Mouse (Mus musculus): ENCODE data around the gene Gcn1l1. TPM values are rescaled to one million over a fixed set of nuclear protein-coding genes. Genes with fewer than 3 reads are reported as not detected.

The Gcn1l1 gene
- polyA plus RNA-seq, 1 experiment from 2014 or later: 20.7 TPM

DNA sequence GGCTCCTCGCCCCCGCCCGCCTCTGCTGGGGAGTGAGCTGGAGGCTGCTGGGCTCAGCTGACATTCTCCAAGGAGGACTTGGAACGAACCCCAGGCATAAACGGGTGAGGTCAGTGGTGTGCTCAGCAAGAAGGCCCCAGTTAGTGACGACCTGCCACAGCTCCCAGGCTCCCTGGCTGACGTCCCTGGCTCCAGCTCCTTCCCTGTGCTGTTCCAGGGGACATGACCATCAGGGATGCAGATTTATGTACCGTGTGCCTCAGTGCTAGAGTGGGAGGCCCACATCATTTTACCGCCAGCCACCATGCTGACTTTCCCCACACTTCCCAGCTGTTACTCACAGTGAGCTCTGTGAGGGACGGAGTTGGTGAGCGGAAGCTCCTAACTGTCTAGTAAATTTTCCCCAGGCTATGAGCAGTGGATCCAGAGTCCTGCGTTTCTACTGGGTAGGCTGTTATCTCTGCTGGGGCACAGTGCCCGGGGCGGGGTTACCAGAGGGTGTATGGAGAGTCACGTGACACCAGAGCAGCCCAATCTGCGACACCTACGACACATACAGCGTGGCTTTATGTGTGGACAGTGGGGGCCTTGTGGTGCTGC, 33.3 kb upstream of the Gcn1l1 start:
- Histone ChIP-seq H3K36me3 (ENCODE audit: insufficient read depth, low read length) (no peaks in the 10 kb centered on the region), H3K9ac (ENCODE audit: low read depth, low read length) (0 out of 2 replicates have a peak overlapping the region, but pooled peaks have one; percentile 2), H3K4me3 (replicated peaks; ENCODE audit: low read depth, low read length) (no peak overlapping the region), H3K27me3 (ENCODE audit: insufficient read depth, low read length) (no peaks in the 10 kb centered on the region), H3K9me3 (replicated peaks; ENCODE audit: low read length) (no peaks in the 10 kb centered on the region), H3K4me1 (replicated peaks; ENCODE audit: insufficient read depth, low read length) (peaks cover 71% of the 10 kb centered on the region), H3K4me2 (ENCODE audit: low read length) (peak overlapping the region; percentile 26), H3K27ac (peak overlapping the region; percentile 78)
- WGBS: 16% methylated on average over 18 of the region's 18 CpGs
- DNase-seq (ENCODE audit: low spot score): peak; percentile 86
- no peak for TF ChIP-seq CTCF (IDR thresholded peaks at IDR 0.05; ENCODE audit: low read depth)
- ATAC-seq (replicated peaks; ENCODE audit: low FRiP score, low read depth): peak; percentile 25; the same call in 1 of the 2 replicates

DNA sequence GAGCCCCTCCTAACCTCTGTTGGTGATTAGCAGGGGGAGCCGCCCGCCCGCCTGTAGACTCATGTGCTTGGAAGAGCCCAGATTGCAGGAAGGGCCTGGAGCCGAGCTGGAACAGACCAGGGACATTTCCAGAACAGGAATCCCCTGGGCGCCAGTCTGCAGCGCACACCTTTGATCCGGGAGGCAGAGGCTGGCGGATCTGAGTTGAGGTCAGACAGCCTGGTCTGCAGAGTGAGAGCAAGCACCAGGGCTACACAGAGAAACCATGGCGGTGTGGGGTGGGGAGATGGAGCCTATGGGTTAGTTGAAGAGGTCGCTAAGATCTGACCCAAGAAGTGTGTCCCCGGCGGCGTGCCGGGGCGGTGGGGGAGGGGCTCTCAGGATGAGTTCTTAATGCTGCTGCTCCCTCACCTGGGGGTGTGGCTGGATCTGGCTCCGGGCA, 30.7 kb upstream of the Gcn1l1 start:
- DNase-seq (ENCODE audit: low spot score) (peak; percentile 45), ATAC-seq (replicated peaks; ENCODE audit: low FRiP score, low read depth) (no peak)
- WGBS: 21% methylated on average over 16 of the region's 16 CpGs
- peak overlapping the region; percentile 60; the same call in 1 of the 2 replicates for H3K27ac ChIP-seq
- no peak overlapping the region for H3K4me3 ChIP-seq (replicated peaks; ENCODE audit: low read depth, low read length)
- H3K4me1 ChIP-seq (replicated peaks; ENCODE audit: insufficient read depth, low read length): peaks cover 74% of the 10 kb centered on the region
- TF ChIP-seq CTCF (IDR thresholded peaks at IDR 0.05; ENCODE audit: low read depth): no peak
- no peaks in the 10 kb centered on the region for H3K27me3 ChIP-seq (ENCODE audit: insufficient read depth, low read length)
- no peak overlapping the region; the same call in 1 of the 2 replicates for H3K4me2 ChIP-seq (ENCODE audit: low read length)
- H3K9ac ChIP-seq (ENCODE audit: low read depth, low read length): no peak overlapping the region
- no peaks in the 10 kb centered on the region for H3K36me3 ChIP-seq (ENCODE audit: insufficient read depth, low read length)
- no peaks in the 10 kb centered on the region for H3K9me3 ChIP-seq (replicated peaks; ENCODE audit: low read length)

GRCm38 (mm10) chr5:115534856-115535255, 30.2 kb upstream of the Gcn1l1 start:
- no peak overlapping the region for H3K4me3 ChIP-seq (replicated peaks; ENCODE audit: low read depth, low read length)
- no peaks in the 10 kb centered on the region for H3K27me3 ChIP-seq (ENCODE audit: insufficient read depth, low read length)
- peak overlapping the region; percentile 1; the same call in 1 of the 2 replicates for H3K9ac ChIP-seq (ENCODE audit: low read depth, low read length)
- no peaks in the 10 kb centered on the region for H3K36me3 ChIP-seq (ENCODE audit: insufficient read depth, low read length)
- H3K9me3 ChIP-seq (replicated peaks; ENCODE audit: low read length): no peaks in the 10 kb centered on the region
- peaks cover 69% of the 10 kb centered on the region for H3K4me1 ChIP-seq (replicated peaks; ENCODE audit: insufficient read depth, low read length)
- peak overlapping the region; percentile 60 for H3K27ac ChIP-seq
- ATAC-seq (replicated peaks; ENCODE audit: low FRiP score, low read depth): no peak
- DNase-seq (ENCODE audit: low spot score): peak; percentile 46
- 21% methylated on average over 8 of the region's 8 CpGs for WGBS
- TF ChIP-seq CTCF (IDR thresholded peaks at IDR 0.05; ENCODE audit: low read depth): no peak
- H3K4me2 ChIP-seq (ENCODE audit: low read length): peak overlapping the region; percentile 10; the same call in 1 of the 2 replicates

DNA sequence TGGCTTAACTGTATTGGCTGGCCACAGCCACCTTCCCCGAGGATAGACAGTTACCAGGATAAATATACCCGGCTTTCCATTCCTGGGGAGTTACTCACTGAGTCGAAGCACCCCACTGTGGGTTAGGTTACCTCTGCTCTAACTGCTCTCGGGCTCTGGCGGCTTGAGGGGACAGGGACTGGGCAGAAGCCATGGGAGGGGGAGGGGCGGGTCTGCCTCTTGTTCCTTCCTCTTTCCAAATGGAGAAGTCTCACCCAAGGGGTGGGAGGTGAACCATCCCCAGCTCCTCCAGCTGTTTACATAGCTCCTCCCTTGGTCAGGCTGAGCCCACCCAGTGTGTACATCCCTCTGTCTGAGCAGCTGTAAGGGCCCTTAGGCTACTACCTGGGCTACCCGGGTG, 29.4 kb upstream of the Gcn1l1 start:
- no peaks in the 10 kb centered on the region for H3K27me3 ChIP-seq (ENCODE audit: insufficient read depth, low read length)
- ATAC-seq (replicated peaks; ENCODE audit: low FRiP score, low read depth) (no peak), DNase-seq (ENCODE audit: low spot score) (no peak)
- TF ChIP-seq CTCF (IDR thresholded peaks at IDR 0.05; ENCODE audit: low read depth): no peak
- H3K36me3 ChIP-seq (ENCODE audit: insufficient read depth, low read length): no peaks in the 10 kb centered on the region
- peak overlapping the region; percentile 60; the same call in 1 of the 2 replicates for H3K27ac ChIP-seq
- no peak overlapping the region for H3K4me3 ChIP-seq (replicated peaks; ENCODE audit: low read depth, low read length)
- WGBS: 19% methylated on average over 7 of the region's 7 CpGs
- no peaks in the 10 kb centered on the region for H3K9me3 ChIP-seq (replicated peaks; ENCODE audit: low read length)
- H3K9ac ChIP-seq (ENCODE audit: low read depth, low read length): 0 out of 2 replicates have a peak overlapping the region, but pooled peaks have one; percentile 1
- H3K4me2 ChIP-seq (ENCODE audit: low read length): peak overlapping the region; percentile 13; the same call in 1 of the 2 replicates
- peaks cover 61% of the 10 kb centered on the region for H3K4me1 ChIP-seq (replicated peaks; ENCODE audit: insufficient read depth, low read length)

GRCm38 (mm10) chr5:115538017-115538692, 26.9 kb upstream of the Gcn1l1 start:
- 0 out of 2 replicates have a peak overlapping the region, but pooled peaks have one; percentile 23 for H3K9ac ChIP-seq (ENCODE audit: low read depth, low read length)
- peaks cover 51% of the 10 kb centered on the region for H3K4me1 ChIP-seq (replicated peaks; ENCODE audit: insufficient read depth, low read length)
- peak overlapping the region; percentile 1; the same call in 1 of the 2 replicates for H3K4me2 ChIP-seq (ENCODE audit: low read length)
- no peaks in the 10 kb centered on the region for H3K9me3 ChIP-seq (replicated peaks; ENCODE audit: low read length)
- ATAC-seq (replicated peaks; ENCODE audit: low FRiP score, low read depth) (no peak), DNase-seq (ENCODE audit: low spot score) (no peak)
- peak overlapping the region; percentile 37; the same call in 1 of the 2 replicates for H3K27ac ChIP-seq
- WGBS: 59% methylated on average over 13 of the region's 13 CpGs
- H3K27me3 ChIP-seq (ENCODE audit: insufficient read depth, low read length): no peaks in the 10 kb centered on the region
- TF ChIP-seq CTCF (IDR thresholded peaks at IDR 0.05; ENCODE audit: low read depth): no peak
- H3K4me3 ChIP-seq (replicated peaks; ENCODE audit: low read depth, low read length): no peak overlapping the region
- H3K36me3 ChIP-seq (ENCODE audit: insufficient read depth, low read length): no peaks in the 10 kb centered on the region

- H3K27ac ChIP-seq: peak overlapping the region; percentile 37; the same call in 1 of the 2 replicates
- H3K4me3 ChIP-seq (replicated peaks; ENCODE audit: low read depth, low read length): no peak overlapping the region
- peaks cover 53% of the 10 kb centered on the region for H3K4me1 ChIP-seq (replicated peaks; ENCODE audit: insufficient read depth, low read length)
- DNase-seq (ENCODE audit: low spot score) (peak; percentile 96), ATAC-seq (replicated peaks; ENCODE audit: low FRiP score, low read depth) (peak; percentile 73)
- no peaks in the 10 kb centered on the region for H3K36me3 ChIP-seq (ENCODE audit: insufficient read depth, low read length)
- no peaks in the 10 kb centered on the region for H3K27me3 ChIP-seq (ENCODE audit: insufficient read depth, low read length)
- peak; percentile 92 for TF ChIP-seq CTCF (IDR thresholded peaks at IDR 0.05; ENCODE audit: low read depth)
- H3K9ac ChIP-seq (ENCODE audit: low read depth, low read length): no peak overlapping the region
- peak overlapping the region; percentile 1; the same call in 1 of the 2 replicates for H3K4me2 ChIP-seq (ENCODE audit: low read length)
- WGBS: under 1% methylated on average over 12 of the region's 12 CpGs
- H3K9me3 ChIP-seq (replicated peaks; ENCODE audit: low read length): no peaks in the 10 kb centered on the region
These were observed 26.4 kb upstream of the Gcn1l1 start for GRCm38 (mm10) chr5:115538693-115539043.

All from kidney, postnatal 0 days (tissue).